Mouse (Mus musculus) left cerebral cortex, adult 18-20 months (tissue): ENCODE results near the gene Tmc6. TPM values are rescaled to one million over a fixed set of nuclear protein-coding genes. Genes with fewer than 3 reads are reported as not detected.

Experiments
- DNase-seq, 2 experiments: peaks; one replicate each; pipeline ENCODE4 v3.0.0; 2021 to 2022; ENCODE audit warnings: low spot score in 2 of 2, mixed read lengths in 1 of 2
- total RNA-seq, 2 experiments: library from RNA; stranded (reverse); gene quantifications; 2 replicates each; pipeline ENCODE4 v1.2.3; 2021

The Tmc6 gene
- total RNA-seq, 2 experiments from 2014 or later: 7.0 to 7.3 TPM

DNA sequence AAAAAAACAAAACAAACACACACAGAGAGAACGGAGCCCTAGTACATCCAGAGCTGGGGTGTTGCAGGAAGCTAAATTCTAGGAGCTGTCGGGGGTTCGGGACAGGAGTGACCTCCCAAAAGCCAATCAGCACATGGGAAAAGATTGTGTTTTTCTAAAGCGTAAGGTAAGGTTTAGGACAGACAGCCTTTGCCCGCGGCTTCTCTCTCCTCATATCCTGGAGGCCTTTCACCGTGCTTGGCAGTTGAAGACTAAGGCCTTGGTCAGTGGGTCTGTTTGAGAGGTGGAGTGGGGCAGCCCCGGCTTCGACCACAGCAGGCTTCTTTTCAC lies 672 bp upstream of the Tmc6 start:
- DNase-seq: no peak

DNA sequence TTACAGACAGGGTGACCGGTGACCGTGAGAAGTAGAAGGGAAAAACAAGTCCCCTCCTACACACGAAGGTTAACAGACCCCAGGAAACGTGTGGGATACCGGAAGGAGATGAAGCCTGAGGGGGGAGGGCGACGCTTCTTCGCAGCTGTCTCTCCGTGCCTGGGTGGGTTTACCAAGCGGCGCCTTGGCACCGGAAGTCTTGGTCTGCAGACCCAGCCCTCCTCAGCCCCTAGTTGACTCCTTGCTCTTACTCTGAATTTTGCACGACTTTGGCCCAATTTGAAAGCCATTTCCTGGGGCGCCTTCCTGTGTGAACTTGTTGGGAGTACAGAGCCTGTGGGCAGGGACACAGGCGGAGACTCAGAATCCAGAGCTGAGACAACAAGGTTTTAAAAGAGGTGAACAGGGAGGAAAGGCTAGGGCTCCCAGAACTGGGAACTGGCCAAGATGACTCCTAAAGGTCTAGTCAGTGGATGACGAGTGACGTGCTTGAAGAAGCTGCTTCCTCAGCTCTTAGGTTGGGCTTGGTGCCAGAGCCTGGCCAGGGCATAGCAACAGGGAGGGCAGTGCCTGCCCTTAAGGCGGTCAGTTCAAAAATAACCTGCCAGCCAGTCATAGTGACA lies 688 bp downstream of the Tmc6 start:
- DNase-seq: no peak

DNA sequence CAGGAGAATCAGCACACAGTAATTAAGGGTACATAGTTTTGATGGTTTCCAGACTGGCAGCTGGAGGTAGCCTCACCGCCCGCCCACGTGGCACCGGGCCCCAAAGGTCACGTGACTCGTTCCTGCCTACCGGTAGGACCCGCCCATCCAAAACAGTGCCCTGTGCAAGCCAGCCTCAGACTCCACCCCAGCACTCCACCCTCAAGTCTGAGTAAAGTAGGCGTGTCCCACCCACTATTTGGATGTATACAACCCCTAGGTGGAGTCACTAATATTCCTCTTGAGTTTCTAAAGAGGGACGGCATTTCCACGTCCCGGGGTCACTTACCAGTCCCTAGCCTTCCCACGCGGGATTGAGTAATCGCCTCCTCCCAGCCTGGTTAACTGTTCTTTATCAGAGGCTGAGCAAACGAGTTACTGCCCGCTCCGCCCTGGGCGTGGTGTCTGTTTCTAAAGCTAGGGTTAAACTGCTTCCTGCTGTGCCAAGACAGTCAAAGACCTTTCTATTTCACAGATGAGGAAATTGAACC lies 1.4 kb downstream of the Tmc6 start:
- DNase-seq: peak; percentile 39 to 41

DNA sequence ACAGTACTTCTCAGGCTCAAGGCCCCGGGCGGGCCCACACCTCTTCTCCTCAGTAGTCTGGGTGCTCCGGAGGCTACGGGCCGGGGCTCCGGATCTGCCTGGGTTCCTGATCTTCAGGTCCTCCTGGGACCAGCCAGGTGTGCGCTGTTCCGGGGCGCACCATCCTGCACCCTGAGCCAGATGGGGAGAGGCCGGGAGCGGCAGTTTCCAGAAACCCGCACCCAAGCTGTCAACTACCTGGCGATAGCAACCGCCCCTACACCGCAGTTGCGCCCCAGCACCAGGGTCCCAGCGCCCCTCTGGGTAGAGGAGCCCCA lies 1.8 kb downstream of the Tmc6 start:
- DNase-seq: no peak

DNA sequence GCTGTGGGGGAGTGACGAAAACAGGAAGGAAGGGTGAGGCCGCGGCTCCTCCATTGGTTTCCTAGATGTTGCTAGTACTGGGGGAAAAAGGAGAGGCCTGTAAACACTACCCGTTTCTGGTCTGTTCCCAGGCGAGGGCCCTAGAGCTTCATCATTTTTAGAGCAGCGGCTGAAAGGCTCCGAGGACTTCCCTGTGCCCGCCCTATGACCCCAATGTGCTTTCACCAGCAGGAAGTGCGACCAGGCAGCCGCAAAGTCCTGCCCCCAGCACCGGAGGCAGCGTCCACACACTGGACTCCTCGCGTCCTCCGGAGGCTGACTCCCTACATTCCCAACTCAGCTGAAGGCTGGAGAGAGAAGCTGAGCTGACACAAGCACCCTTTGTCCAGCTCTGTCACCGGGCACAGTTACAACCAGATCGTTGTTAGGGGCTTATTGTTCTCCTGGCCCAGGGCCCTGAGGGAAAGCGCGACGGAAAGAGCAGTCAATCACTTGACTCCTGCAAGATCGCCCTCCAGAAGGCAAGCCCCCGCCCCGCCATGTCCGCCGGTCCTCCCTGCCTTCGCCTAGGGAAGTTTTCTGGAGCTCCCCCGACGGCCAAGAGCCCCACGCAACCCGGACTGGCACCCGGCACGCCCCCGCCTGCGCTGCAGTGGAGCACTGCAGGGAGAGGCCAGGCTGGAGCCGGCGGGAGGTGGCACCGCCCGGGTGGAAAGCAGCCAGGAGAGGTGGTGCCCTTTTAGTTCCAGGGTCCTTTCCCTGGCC lies 2.4 kb downstream of the Tmc6 start:
- DNase-seq: peak in 1 of 2 experiments; percentile 37

DNA sequence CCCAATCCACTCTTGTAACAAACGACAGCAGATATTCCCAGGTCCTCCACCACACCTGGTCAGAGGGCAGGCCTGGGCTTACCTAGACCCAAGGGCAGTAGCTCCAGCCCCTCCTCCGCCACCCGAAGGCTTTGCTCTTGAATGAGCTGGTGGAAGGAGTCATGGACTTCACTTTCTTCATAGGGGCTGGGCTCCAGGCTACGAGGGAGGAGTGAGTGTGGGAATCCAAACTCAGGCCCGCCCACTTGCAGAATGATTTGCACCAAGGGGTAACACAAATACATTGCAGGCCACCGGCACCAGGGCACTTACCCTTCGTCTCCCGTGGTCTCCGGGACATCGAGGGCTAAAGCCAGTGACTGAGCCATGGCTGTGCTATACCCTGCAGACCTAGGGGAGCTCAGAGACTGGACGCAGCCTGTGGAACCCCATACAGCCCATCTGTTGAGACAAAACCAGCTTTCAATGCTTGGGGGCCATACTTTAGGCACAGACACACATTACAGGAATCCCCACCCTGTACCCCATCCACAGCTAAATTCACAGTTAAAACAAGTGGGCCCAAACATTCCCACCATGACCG lies 3.1 kb downstream of the Tmc6 start:
- DNase-seq: no peak

DNA sequence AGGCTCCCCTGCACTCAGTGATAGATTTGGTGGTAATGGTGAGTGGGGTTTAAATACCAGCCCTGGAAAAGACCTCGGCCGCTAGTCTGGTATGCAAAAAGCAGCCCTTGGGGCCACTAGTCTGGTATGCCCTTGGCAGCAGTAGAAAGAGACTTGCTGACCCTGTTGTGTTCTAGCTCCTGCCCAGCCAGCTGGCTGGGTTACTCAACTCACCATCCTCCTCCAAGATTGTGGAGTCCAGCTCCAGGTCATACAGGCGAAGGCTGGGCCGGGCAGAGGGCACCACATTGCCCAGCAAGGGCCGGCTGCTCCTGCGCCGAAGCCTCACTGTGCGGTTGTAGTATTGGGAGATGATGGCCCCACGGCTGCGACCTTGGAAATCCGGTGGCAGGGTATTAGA lies 4.0 kb downstream of the Tmc6 start:
- no peak for DNase-seq

DNA sequence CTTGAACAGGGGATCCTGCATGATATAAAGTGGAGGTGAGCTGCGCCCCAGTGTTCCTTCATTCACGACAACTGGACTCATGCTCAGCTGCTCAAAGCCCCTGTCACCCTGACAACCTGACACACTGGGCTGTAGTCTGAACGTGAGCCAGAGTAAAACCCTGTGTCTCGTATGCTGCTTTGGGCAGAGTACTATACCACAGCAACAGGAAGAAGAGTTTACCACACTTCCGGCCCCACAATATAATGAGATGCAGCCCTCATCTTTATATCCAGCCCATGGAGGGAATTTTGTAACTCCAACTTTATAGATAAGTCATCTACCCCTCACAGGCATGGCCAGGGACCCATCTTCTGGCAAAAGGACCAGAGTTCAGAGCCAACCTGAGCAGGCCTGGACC lies 4.9 kb downstream of the Tmc6 start:
- no peak for DNase-seq

DNA sequence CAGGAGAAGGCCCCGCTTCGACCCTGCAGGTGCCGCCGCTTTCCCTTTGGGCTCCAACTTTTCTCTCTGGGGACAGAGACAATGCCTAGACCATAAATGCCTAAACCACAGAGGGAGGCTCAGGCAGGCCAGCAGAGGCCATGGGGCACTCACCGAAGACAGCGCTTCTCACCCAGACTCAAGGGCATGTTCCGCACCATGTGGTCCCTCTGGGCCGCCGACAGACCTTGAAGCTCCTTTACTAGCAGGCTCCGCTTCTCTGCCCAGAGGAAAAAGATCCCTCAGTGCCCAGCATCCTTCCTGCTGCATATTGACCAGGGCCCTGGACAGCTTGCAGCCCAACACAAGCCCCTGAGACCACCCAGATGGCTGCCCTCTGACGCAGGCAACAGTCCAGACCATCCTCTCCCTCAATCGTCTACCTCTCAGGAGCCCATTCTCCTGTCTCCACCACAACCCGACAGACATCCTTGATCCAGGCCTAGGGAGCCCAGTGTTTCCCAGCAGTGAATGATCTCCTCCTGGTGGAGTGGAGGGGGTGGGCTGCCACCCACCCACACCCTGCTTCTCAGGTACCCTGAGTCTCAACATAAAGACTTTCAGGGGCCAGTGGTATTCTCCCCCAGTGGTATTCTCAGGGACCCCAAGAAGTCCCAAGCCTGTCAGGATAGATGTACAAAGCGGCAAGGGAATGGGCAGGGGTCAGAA lies 5.8 kb downstream of the Tmc6 start:
- no peak for DNase-seq

DNA sequence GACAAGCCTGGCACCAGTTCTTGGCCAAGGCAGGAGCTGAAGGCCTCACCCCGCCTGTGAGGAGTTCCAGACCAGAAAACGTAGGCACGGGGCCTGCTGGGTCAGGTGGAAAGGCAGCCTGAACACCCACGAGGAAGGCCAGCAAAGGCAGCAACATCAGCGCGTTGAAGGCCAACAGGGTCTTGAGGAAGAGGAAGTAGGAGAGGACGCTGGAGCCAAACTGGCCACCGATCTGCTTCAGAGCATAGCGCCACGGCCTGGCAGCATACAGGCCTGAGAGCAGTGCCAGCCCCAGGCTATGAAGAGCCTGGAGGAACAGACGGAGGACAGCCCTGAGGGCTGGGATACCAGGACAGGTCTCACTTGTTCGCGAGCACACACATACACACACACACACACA lies 6.5 kb downstream of the Tmc6 start:
- DNase-seq: no peak

DNA sequence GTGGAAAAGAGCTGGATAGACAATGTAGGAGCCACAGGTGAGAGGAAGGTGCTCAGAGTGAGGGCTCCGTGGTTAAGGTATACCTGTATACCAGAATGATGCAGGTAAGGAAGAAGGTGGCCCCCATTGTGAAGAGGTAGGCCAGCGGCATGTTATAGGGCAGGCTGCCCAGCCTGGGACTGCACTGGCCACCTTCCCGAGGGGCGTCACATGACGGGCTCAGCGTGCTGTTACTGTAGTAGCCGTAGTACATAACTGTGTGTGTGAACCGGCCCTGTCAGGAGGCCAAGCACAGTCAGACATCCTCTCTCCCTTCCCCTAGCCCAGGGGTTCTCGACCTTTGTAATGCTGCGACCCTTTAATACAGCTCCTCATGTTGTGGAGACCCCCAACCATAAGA lies 7.1 kb downstream of the Tmc6 start:
- no peak for DNase-seq

DNA sequence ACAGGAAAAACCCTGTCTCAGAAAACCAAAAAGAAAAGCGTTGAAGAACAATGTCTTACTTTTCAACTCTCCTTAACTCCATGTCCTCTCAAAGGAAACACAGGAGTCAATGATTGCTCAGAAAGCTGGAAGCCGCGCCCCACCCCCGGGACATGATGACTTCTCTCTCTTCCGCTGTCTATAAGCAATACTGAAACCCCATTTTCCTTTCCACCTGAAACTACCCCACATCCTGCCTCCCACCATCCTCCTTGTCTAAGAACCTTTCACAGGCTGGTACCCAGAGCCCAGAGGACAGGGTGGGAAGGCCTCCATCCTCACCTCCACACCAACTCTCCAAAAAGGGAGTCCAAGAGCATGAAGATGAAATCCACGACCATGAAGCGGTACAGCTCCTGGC lies 9.6 kb downstream of the Tmc6 start:
- no peak for DNase-seq

DNA sequence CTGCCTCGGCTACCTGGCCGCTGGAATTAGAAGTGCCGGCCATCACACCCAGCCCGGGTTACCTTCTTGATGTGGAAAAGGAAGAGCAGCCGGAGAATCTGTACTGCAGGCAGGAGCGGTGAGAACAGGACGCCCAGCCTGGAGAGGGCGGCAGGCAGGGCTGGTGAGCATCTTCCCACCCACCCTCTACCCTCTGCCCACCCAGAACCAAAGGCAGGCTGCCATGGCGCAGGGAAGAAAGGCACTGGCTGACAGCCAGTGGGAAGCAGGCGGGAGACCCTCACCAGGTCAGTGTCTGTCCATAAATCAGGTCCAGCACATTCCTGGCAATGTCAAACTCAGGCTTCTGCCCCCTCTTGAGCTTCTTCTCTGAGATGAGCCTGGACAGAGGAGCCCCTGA lies 11.6 kb downstream of the Tmc6 start:
- DNase-seq: no peak

DNA sequence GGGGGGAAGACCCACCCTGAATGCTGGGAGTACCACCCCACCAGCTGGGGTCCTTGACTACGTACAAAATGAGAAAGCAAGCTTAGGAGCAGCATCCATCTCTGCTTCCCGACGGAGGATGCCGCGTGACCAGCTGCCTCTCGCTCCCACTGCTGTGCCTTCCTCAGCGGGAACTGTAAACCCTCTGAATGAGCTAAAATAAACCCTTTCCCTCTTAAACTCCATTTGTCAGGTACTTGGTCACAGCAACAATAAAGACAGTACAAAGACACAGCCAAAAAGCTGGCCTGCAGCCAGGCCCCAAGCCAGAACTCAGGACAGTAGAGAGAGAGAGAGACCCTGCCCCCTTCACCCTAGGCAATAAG lies 12.3 kb downstream of the Tmc6 start:
- no peak for DNase-seq

DNA sequence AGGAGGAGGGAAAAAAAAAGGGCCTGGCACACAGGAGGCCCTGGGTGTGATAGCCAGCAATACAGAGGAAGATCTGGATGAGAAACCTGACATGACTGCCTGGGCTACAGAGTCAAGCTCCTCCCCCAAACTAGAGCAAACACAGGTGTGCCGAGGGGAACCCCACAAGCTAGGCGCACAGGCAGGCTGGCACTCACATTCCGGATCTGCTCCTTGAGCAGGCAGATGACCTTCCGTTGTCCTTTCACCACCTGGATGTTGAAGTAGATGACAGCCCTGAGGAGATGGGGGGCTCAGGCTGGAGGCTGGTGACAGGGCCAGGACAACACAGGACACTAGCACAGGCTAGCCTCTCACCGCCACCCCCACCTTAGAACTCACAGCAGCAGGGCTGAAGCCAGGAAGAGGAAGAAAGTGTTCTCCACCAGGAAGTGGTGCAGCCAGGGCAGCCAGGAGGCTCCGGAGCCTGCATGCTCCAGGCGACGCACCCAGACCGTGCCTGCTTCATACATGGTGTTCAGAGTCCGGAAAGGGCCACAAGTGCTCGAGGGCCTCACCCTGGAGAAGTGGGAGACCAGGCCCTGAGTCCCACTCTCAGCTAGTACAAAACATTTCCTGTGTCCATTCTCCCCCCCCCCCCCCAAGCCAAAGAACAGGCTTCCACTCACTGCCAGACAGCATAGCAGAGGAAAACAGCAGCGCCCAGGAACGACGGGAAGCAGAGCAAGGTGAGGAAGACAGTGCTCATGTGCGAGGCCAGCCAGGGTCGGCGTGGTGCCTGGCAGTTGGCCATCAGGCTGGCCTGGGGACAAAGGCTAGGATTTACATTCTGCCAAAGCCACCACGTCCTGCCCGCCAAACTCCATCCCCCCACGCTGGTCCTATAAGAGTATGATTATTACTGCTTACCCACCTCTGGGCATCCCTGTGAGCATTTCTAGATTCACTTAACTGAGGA lies 13.0 kb downstream of the Tmc6 start:
- no peak for DNase-seq

DNA sequence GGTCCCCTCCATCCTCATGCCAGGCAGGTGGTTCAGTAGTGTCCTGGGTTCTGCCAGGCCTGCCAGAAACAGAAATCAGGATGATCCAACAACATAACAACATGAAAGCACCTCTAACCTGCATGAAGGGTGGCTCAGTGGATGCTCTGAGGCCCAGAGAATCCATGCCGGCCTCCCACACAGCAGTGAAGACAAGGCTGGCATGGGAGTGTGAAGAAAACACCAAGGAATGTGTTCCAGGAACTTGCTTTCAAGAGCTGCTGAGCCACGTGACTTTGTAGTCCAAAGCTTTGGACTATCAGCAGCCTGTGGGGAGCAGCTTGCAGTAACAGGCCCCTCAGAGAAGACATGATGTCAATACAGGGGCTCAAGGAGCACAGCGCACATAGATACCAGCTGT lies 15.7 kb downstream of the Tmc6 start:
- peak in 1 of 2 experiments; percentile 53 for DNase-seq

DNA sequence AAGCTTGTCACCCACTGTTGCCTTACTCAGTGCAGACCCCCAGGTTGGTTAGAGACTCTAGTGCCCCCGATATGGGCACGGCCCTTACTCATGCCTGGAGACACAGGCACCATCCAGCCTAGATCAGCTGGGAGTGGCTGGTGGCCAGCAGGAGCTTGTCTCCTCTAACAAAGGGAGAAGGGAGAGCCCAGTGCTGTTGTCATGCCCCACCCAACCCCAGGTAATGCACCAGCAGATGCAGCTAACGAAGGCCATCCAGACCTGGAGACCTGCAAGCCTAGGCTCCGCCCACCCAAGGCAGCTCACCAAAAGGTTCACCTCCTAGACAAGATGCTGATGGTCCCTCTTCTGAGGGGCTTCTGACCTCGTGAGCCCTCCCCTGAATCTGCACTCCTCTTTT lies 16.6 kb downstream of the Tmc6 start:
- no peak for DNase-seq

DNA sequence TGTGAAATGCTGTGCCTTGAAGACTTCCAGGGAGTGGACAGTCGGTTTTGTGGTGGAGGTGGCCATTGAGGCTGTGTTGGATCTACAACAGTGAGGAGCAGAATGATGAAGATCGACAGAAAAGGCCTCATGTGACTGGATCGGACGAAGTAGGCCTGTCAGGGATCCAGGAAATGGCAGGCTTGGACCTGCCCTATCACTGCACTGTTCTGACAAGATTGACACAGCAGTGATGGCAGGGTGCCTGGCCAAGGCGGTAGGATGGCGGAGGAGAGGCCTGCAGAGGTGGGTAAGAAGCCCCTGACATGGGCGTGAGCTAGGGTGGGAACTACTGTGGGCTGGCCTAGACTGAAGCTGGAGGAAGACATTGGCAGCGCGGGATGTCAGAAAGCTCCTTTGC lies 17.7 kb downstream of the Tmc6 start:
- DNase-seq: no peak

DNA sequence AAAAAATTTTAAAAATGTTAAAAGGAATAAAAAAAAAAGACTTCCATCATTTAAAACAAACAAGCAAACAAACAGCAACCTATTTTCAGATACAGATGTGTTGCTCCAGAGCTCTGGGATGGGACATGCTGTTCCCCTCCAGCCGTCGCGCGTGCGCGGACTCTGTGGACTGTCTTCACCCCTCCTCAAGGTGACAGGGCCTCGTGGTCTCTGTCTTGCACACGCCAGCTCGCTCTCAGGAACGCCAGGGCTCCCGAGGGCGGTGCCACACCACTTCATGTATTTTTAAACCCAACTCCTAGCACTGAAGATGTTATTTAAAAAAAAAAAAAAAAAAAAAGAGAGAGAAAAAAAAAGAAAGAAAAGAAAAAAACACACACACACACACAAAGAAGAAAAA lies 19.8 kb downstream of the Tmc6 start:
- DNase-seq: no peak

DNA sequence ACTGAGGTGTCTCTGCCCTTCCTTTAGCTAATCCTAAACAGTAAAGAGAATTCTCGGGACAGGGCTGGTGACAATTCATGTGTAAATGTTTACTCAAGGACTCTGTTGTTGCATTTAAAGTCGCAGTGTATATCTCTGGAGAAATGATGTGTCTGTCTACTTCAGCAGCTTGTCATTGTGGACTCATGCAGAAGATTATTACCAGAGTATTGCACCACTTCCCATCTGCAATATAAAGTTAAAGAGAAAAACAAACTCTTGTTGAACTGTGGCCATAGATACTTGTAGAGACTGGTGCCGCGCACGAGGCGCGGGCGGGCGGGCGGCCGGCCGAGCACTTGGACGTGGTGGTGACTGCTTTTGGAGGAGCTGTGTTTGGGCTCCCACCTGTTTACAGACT lies 20.2 kb downstream of the Tmc6 start:
- DNase-seq: no peak
